Mouse (Mus musculus) kidney, embryonic 16.5 days (tissue): Measurements from ENCODE around the gene Zfp605. TPM values are rescaled to one million over a fixed set of nuclear protein-coding genes. Genes with fewer than 3 reads are reported as not detected.
"Not testable (repeated sequence)": the region's sequence is repeated elsewhere in the genome, so short reads cannot be mapped to it uniquely, and the experiment has no call there.

Source experiments
- ATAC-seq: fragments of 200-750 bp; cut with Nextera tagmentation; 2 replicates; pipeline ENCODE4 v1.8.0; 2017; ENCODE audit warnings: moderate TSS enrichment; ENCODE audit not compliant: low FRiP score, low TSS enrichment
- H3K27ac ChIP-seq: fragments of 300-500 bp; sonication (generic); 2 replicates; pipeline ENCODE4 v1.5.1; 2014; ENCODE audit warnings: low read length
- H3K27me3 ChIP-seq: fragments of 300-500 bp; sonication (generic); 2 replicates; pipeline ENCODE4 v1.6.1; 2014; ENCODE audit warnings: low read length, control low read depth, mixed read lengths; ENCODE audit not compliant: insufficient read depth
- H3K36me3 ChIP-seq: fragments of 300-500 bp; sonication (generic); 2 replicates; pipeline ENCODE4 v1.6.1; 2014; ENCODE audit warnings: low read length, control low read depth, mixed read lengths; ENCODE audit not compliant: insufficient read depth
- H3K4me1 ChIP-seq: fragments of 300-500 bp; sonication (generic); 2 replicates; pipeline ENCODE4 v1.6.1; 2014; ENCODE audit warnings: low read length, control low read depth, mixed read lengths; ENCODE audit not compliant: insufficient read depth
- H3K4me2 ChIP-seq: fragments of 300-500 bp; sonication (generic); replicated peaks from 2 replicates; pipeline ENCODE4 v1.6.1; 2014; ENCODE audit warnings: low read depth, low read length
- H3K4me3 ChIP-seq: fragments of 300-500 bp; sonication (generic); 2 replicates; pipeline ENCODE4 v1.5.1; 2014; ENCODE audit warnings: mild to moderate bottlenecking, low read length
- H3K9ac ChIP-seq: fragments of 300-500 bp; sonication (generic); replicated peaks from 2 replicates; pipeline ENCODE4 v1.6.1; 2014; ENCODE audit warnings: low read length
- H3K9me3 ChIP-seq: fragments of 300-500 bp; sonication (generic); 2 replicates; pipeline ENCODE4 v1.6.1; 2016; ENCODE audit warnings: low read length, control low read depth
- WGBS: fragments of 180-500 bp; shearing (Covaris S2); extraction: QIAGEN DNeasy Blood & Tissue Kit; methylation state at CpG from one replicate; pipeline ENCODE4 v1.1.7; 2014; 5-methylcytosine and 5-hydroxymethylcytosine counted together
- polyA plus RNA-seq: library from polyadenylated mRNA; unstranded; fragments of >200 nt; fragmentation: Nextera tagmentation; extraction: Ambion mirVana; gene quantifications from 2 replicates; pipeline ENCODE4 v1.2.1, GENCODE M21; 2015

Gene Zfp605
- polyA plus RNA-seq, 1 experiment from 2014 or later: 4.5 TPM

GRCm38 (mm10) chr5:110107581-110108304, 2.1 kb upstream of the Zfp605 start, which contains the start of gene Gtpbp6:
Gtpbp6 (minus strand) TSS chr5:110108197.
- peak within 1 kb of the TSS; percentile 99 for H3K27ac ChIP-seq
- H3K27me3 ChIP-seq: no peaks in the 10 kb centered on the region
- H3K4me1 ChIP-seq: peaks cover 14% of the 10 kb centered on the region; the same call in 1 of the 2 replicates
- 0 out of 2 replicates have a peak, but pooled peaks cover 8% of the 10 kb centered on the region for H3K9me3 ChIP-seq
- WGBS: under 1% methylated on average over 68 of the region's 71 CpGs
- peak within 1 kb of the TSS; percentile 84 for H3K9ac ChIP-seq
- peaks cover 39% of the 10 kb centered on the region for H3K36me3 ChIP-seq
- H3K4me3 ChIP-seq: peak within 1 kb of the TSS; percentile 74
- ATAC-seq: peak; percentile 93
- H3K4me2 ChIP-seq: peak within 1 kb of the TSS; percentile 76

DNA sequence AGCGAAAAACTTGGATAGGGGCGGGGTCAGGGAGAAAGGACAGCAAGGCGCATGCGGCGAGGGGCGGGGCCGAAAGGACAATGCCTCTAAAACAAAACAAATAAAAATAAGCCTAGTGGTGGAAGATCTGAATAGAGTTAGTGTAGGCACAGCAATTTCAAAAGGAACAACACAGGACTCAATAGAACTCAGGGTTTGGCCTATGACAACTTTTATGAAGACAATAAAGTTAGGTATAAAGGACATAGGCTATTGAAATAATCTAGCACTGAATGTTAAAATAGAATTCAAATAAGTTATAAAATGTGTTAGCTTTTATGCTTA, 1.6 kb upstream of the Zfp605 start:
- Histone ChIP-seq H3K4me3 (peak overlapping the region; percentile 74), H3K27ac (peak overlapping the region; percentile 99), H3K4me2 (peak overlapping the region; percentile 76), H3K36me3 (peaks cover 39% of the 10 kb centered on the region), H3K27me3 (no peaks in the 10 kb centered on the region), H3K4me1 (peaks cover 14% of the 10 kb centered on the region; the same call in 1 of the 2 replicates), H3K9me3 (0 out of 2 replicates have a peak, but pooled peaks cover 8% of the 10 kb centered on the region), H3K9ac (peak overlapping the region; percentile 84)
- no peak for ATAC-seq
- WGBS: 0% methylated on average over 7 of the region's 7 CpGs

DNA sequence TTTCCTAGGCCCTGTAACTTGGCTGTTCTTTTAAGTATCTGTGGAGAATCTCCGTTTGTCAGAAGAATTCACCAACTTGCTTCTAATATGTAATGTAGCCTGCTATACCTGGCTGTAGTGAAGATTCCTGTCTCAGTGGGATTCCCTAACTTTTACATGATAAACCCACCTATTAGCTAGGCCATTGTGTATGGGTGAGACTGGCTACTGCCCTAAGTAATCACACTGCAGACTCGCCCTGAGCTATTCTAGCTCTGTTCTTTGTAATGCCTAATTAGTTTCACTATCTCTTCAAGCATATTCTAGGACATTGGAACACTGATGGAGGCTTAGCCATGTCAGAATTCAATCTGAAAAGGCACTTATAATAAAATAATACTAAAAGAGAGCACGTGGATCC, 12.5 kb downstream of the Zfp605 start:
- H3K36me3 ChIP-seq: peaks cover 38% of the 10 kb centered on the region
- 83% methylated on average over 3 of the region's 3 CpGs for WGBS

DNA sequence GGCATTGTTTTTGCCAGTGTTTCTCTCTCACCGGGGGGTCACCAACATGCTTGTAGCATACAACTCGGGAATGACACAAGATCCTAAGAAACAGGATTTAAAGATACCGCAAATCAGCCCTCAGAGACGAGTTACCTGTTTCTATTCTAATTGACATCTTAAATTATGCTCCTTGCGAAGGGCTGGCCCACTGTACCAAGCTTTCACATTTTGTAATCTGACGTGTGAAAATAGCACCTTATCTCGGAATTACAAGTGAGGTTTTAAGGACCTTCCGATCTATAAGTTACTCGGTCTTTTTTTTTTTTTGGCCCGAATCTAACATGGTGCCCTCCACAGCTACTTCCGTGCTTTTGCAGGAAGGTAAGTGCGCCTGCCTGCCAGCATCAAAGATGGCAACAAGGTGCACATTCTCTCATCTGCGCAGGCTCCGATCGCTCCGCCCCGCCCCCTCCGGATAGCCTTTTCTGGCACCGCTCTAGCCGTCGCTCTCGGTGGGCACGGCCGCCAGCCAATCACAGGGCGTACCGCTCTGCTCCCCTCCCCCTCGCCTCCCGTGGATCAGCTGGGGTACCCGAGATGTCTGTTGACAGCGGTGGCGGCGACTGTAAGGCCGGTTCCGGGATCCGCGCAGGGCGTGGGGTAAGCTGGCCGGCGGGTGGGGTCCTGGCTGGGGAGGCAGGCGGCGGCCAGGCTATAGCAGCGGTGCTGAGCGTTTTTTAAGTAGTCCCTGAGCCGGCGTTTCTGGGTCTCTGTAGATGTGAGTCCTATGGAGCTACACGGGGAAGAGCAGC, 25.6 kb downstream of the Zfp605 start, which contains the start of gene Chfr:
TSS of gene Chfr (plus strand) at position 550 of the 794 bp plus-strand sequence.
- peak; percentile 99 for ATAC-seq

More for the DNA sequence above, 12.5 kb downstream of the Zfp605 start:
- H3K27me3 ChIP-seq, H3K9me3 ChIP-seq, H3K4me1 ChIP-seq, H3K27ac ChIP-seq, H3K9ac ChIP-seq, H3K4me2 ChIP-seq, H3K4me3 ChIP-seq, ATAC-seq: not testable (repeated sequence)

GRCm38 (mm10) chr5:110136087-110136464, 26.2 kb downstream of the Zfp605 start:
- Histone ChIP-seq H3K27ac (peak overlapping the region; percentile 55; the same call in 1 of the 2 replicates), H3K36me3 (peaks cover 8% of the 10 kb centered on the region), H3K4me2 (peak overlapping the region; percentile 77), H3K9me3 (peaks cover 17% of the 10 kb centered on the region), H3K4me1 (0 out of 2 replicates have a peak, but pooled peaks cover 11% of the 10 kb centered on the region), H3K4me3 (peak overlapping the region; percentile 95), H3K9ac (peak overlapping the region; percentile 83), H3K27me3 (no peaks in the 10 kb centered on the region)
- WGBS: 4% methylated on average over 18 of the region's 18 CpGs
- no peak for ATAC-seq

More for the DNA sequence above, 25.6 kb downstream of the Zfp605 start, which contains the start of gene Chfr:
- 3% methylated on average over 46 of the region's 46 CpGs for WGBS
- Histone ChIP-seq H3K9ac (peak within 1 kb of the TSS; percentile 83), H3K9me3 (peaks cover 23% of the 10 kb centered on the region), H3K4me2 (peak within 1 kb of the TSS; percentile 77), H3K27me3 (no peaks in the 10 kb centered on the region), H3K27ac (peak within 1 kb of the TSS; percentile 55; the same call in 1 of the 2 replicates), H3K4me1 (0 out of 2 replicates have a peak, but pooled peaks cover 11% of the 10 kb centered on the region), H3K36me3 (peaks cover 11% of the 10 kb centered on the region), H3K4me3 (peak within 1 kb of the TSS; percentile 95)

- Histone ChIP-seq H3K4me1 (0 out of 2 replicates have a peak, but pooled peaks cover 11% of the 10 kb centered on the region), H3K4me2 (no peak overlapping the region), H3K4me3 (no peak overlapping the region), H3K27ac (no peak overlapping the region), H3K27me3 (no peaks in the 10 kb centered on the region), H3K9me3 (peaks cover 14% of the 10 kb centered on the region), H3K9ac (no peak overlapping the region), H3K36me3 (peaks cover 6% of the 10 kb centered on the region)
- 95% methylated on average over 3 of the region's 3 CpGs for WGBS
- no peak for ATAC-seq
Measured at GRCm38 (mm10) chr5:110137816-110138215, 27.9 kb downstream of the Zfp605 start.

DNA sequence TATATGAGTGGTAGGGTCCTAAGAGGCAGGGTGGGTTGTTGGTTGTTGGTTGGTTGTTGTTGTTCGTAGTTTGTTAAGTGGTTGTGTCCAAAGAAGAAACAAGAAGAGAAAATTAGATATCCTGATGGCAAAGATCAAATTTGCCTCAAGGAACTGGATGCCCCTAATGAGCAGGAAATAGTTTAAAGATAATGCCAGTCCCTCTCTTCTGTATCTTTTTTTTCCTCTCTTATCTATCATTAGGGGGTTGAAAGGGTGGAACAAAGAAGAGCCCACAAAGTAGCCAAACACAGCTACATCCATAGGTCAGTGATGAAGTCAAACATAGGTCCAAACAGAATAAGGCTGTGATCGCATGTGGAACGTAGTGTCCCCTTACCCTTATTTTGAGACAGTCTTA, 29.4 kb downstream of the Zfp605 start:
- H3K36me3 ChIP-seq: peaks cover 16% of the 10 kb centered on the region
- no peak overlapping the region for H3K27ac ChIP-seq
- H3K4me3 ChIP-seq: no peak overlapping the region
- H3K9me3 ChIP-seq: peaks cover 5% of the 10 kb centered on the region; the same call in 1 of the 2 replicates
- 0 out of 2 replicates have a peak, but pooled peaks cover 11% of the 10 kb centered on the region for H3K4me1 ChIP-seq
- whole genome bisulfite sequencing: 92% methylated on average over 3 of the region's 3 CpGs
- H3K27me3 ChIP-seq: no peaks in the 10 kb centered on the region
- no peak for ATAC-seq
- H3K4me2 ChIP-seq: no peak overlapping the region
- no peak overlapping the region for H3K9ac ChIP-seq

GRCm38 (mm10) chr5:110140424-110140823, 30.5 kb downstream of the Zfp605 start:
- Histone ChIP-seq H3K4me2 (no peak overlapping the region), H3K36me3 (peaks cover 25% of the 10 kb centered on the region), H3K9ac (no peak overlapping the region), H3K27ac (no peak overlapping the region), H3K27me3 (no peaks in the 10 kb centered on the region), H3K4me3 (no peak overlapping the region), H3K4me1 (0 out of 2 replicates have a peak, but pooled peaks cover 11% of the 10 kb centered on the region), H3K9me3 (no peaks in the 10 kb centered on the region)
- WGBS: 93% methylated on average over 7 of the region's 7 CpGs
- no peak for ATAC-seq

- Histone ChIP-seq H3K27ac (no peak overlapping the region), H3K4me3 (no peak overlapping the region), H3K9ac (no peak overlapping the region), H3K4me1 (no peaks in the 10 kb centered on the region), H3K9me3 (no peaks in the 10 kb centered on the region), H3K4me2 (no peak overlapping the region), H3K27me3 (no peaks in the 10 kb centered on the region), H3K36me3 (peaks cover 37% of the 10 kb centered on the region)
- 87% methylated on average over 2 of the region's 2 CpGs for WGBS
- no peak for ATAC-seq
Measured at GRCm38 (mm10) chr5:110142309-110142708, 32.4 kb downstream of the Zfp605 start.
